Mouse (Mus musculus): ENCODE measurements at regions not wholly inside any gene's neighbourhood (a gene's known extent, or its start where the extent isn't known, plus 50 kb on each side); places are given as distances from the start of the nearest gene placed in this dataset.

DNA sequence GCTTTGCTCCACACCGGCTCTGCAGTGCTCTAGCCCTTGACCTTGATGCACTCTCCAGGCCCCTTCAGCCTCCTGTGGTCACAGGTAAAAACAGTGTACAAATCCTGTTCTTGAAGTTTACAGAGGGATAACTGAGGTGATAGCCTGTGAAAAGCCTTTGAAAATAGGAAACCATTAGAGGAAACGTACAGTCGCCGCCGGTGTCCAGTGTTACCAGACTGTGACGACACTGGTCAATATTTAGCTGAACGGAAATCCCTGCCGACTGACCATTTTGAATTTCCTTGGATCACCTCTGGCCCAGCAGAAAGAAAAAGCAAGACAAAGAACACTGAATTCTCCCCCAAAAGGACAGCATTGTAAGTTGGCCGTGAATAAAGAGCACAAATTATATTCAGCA, 282.6 kb upstream of the Ppargc1a start:
- ATAC-seq (ENCODE audit: insufficient read depth, low FRiP score), result no peak
- Histone ChIP-seq H3K4me2 (ENCODE audit: low read depth, low read length) (no peak overlapping the region), H3K9ac (ENCODE audit: low read length) (no peak overlapping the region), H3K4me3 (replicated peaks; ENCODE audit: low read length) (no peak overlapping the region), H3K9me3 (replicated peaks; ENCODE audit: control insufficient read depth, low read length) (no peaks in the 10 kb centered on the region), H3K4me1 (ENCODE audit: control insufficient read depth, insufficient read depth, low read length) (no peaks in the 10 kb centered on the region), H3K27ac (ENCODE audit: low read length) (no peak overlapping the region), H3K36me3 (ENCODE audit: control insufficient read depth, insufficient read depth, low read length) (no peaks in the 10 kb centered on the region), H3K27me3 (ENCODE audit: control insufficient read depth, insufficient read depth, low read length) (no peaks in the 10 kb centered on the region)
- 81% methylated on average over 9 of the region's 9 CpGs for whole genome bisulfite sequencing

GRCm38 (mm10) chr5:51849236-51849635, 281.7 kb upstream of the Ppargc1a start:
- no peak overlapping the region for H3K4me2 ChIP-seq (ENCODE audit: low read depth, low read length)
- no peak overlapping the region for H3K4me3 ChIP-seq (replicated peaks; ENCODE audit: low read length)
- H3K9ac ChIP-seq (ENCODE audit: low read length), result no peak overlapping the region
- H3K4me1 ChIP-seq (ENCODE audit: control insufficient read depth, insufficient read depth, low read length), result no peaks in the 10 kb centered on the region
- no peaks in the 10 kb centered on the region for H3K36me3 ChIP-seq (ENCODE audit: control insufficient read depth, insufficient read depth, low read length)
- H3K27me3 ChIP-seq (ENCODE audit: control insufficient read depth, insufficient read depth, low read length), result no peaks in the 10 kb centered on the region
- H3K9me3 ChIP-seq (replicated peaks; ENCODE audit: control insufficient read depth, low read length), result no peaks in the 10 kb centered on the region
- no peak overlapping the region for H3K27ac ChIP-seq (ENCODE audit: low read length)
- ATAC-seq (ENCODE audit: insufficient read depth, low FRiP score), result no peak
- 56% methylated on average over 5 of the region's 5 CpGs for WGBS

DNA sequence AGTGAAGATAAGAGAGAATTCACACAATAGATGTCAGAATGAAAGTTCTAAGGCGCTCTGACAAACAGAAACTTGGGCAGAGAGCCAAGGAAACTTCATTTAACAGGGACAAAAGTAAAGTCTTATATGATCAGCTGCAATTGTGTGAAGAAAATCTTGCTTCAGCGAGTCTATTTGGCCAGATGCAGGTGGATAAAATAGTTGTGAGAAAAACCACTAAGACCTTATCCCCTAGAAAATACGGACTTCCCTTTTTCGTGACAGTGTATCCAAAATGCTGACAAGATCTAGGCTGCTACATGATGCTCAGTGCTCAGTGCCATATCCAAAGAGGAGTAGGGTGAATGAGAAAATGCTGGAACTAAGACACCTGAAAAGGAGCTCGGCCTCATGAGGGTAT, 274.7 kb upstream of the Ppargc1a start:
- H3K9me3 ChIP-seq (replicated peaks; ENCODE audit: control insufficient read depth, low read length), result no peaks in the 10 kb centered on the region
- H3K36me3 ChIP-seq (ENCODE audit: control insufficient read depth, insufficient read depth, low read length), result no peaks in the 10 kb centered on the region
- no peak overlapping the region for H3K9ac ChIP-seq (ENCODE audit: low read length)
- no peak overlapping the region for H3K27ac ChIP-seq (ENCODE audit: low read length)
- H3K4me3 ChIP-seq (replicated peaks; ENCODE audit: low read length), result no peak overlapping the region
- 68% methylated on average over 5 of the region's 5 CpGs for WGBS
- no peak overlapping the region for H3K4me2 ChIP-seq (ENCODE audit: low read depth, low read length)
- no peaks in the 10 kb centered on the region for H3K27me3 ChIP-seq (ENCODE audit: control insufficient read depth, insufficient read depth, low read length)
- ATAC-seq (ENCODE audit: insufficient read depth, low FRiP score), result no peak
- H3K4me1 ChIP-seq (ENCODE audit: control insufficient read depth, insufficient read depth, low read length), result no peaks in the 10 kb centered on the region

GRCm38 (mm10) chr5:51841763-51842162, 274.2 kb upstream of the Ppargc1a start:
- no peak overlapping the region for H3K4me2 ChIP-seq (ENCODE audit: low read depth, low read length)
- H3K9me3 ChIP-seq (replicated peaks; ENCODE audit: control insufficient read depth, low read length), result no peaks in the 10 kb centered on the region
- WGBS, result 80% methylated on average over 2 of the region's 2 CpGs
- no peak for ATAC-seq (ENCODE audit: insufficient read depth, low FRiP score)
- no peaks in the 10 kb centered on the region for H3K36me3 ChIP-seq (ENCODE audit: control insufficient read depth, insufficient read depth, low read length)
- no peaks in the 10 kb centered on the region for H3K4me1 ChIP-seq (ENCODE audit: control insufficient read depth, insufficient read depth, low read length)
- H3K9ac ChIP-seq (ENCODE audit: low read length), result no peak overlapping the region
- H3K27me3 ChIP-seq (ENCODE audit: control insufficient read depth, insufficient read depth, low read length), result no peaks in the 10 kb centered on the region
- H3K27ac ChIP-seq (ENCODE audit: low read length), result no peak overlapping the region
- H3K4me3 ChIP-seq (replicated peaks; ENCODE audit: low read length), result no peak overlapping the region

DNA sequence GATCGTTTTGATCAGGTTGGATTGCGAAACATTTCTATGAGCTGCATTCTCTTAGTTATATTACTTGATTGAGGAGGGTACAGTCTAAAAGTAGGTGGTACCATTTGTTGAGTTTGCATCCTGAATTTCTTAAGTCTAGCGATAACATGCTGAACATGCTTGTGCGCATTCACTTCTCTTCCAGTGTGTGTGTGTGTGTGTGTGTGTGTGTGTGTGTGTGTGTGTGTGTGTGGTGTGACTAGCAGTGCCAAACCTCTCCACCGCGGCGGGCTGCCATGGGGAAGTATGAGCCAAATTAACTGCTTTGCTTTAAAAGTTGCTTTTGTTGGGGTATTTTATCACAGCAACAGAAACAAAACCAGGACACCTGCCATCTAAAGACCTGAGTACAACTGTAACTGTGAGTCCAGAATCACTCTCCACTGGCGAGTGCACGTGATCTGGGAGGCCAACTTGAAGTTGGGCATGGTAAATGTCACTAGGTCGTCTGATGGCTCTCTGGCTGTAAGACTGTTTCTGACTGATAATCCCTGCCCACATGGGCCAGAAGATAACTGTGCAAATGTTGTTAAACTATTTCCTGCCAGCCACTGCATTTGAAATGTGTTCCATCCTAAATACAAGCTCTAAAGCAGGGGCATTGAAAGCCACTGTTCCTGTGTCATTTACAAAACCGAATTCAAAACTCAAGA, 273.3 kb upstream of the Ppargc1a start:
- Histone ChIP-seq H3K4me3 (replicated peaks; ENCODE audit: low read length) (no peak overlapping the region), H3K4me1 (ENCODE audit: control insufficient read depth, insufficient read depth, low read length) (no peaks in the 10 kb centered on the region), H3K27me3 (ENCODE audit: control insufficient read depth, insufficient read depth, low read length) (no peaks in the 10 kb centered on the region), H3K4me2 (ENCODE audit: low read depth, low read length) (no peak overlapping the region), H3K36me3 (ENCODE audit: control insufficient read depth, insufficient read depth, low read length) (no peaks in the 10 kb centered on the region), H3K9me3 (replicated peaks; ENCODE audit: control insufficient read depth, low read length) (no peaks in the 10 kb centered on the region), H3K9ac (ENCODE audit: low read length) (no peak overlapping the region), H3K27ac (ENCODE audit: low read length) (no peak overlapping the region)
- WGBS, result 82% methylated on average over 11 of the region's 11 CpGs
- ATAC-seq (ENCODE audit: insufficient read depth, low FRiP score), result no peak

GRCm38 (mm10) chr5:51839292-51839691, 271.8 kb upstream of the Ppargc1a start:
- H3K9ac ChIP-seq (ENCODE audit: low read length), result no peak overlapping the region
- no peak overlapping the region for H3K4me3 ChIP-seq (replicated peaks; ENCODE audit: low read length)
- 48% methylated on average over 4 of the region's 4 CpGs for whole genome bisulfite sequencing
- no peaks in the 10 kb centered on the region for H3K4me1 ChIP-seq (ENCODE audit: control insufficient read depth, insufficient read depth, low read length)
- H3K4me2 ChIP-seq (ENCODE audit: low read depth, low read length), result no peak overlapping the region
- H3K9me3 ChIP-seq (replicated peaks; ENCODE audit: control insufficient read depth, low read length), result no peaks in the 10 kb centered on the region
- H3K27me3 ChIP-seq (ENCODE audit: control insufficient read depth, insufficient read depth, low read length), result no peaks in the 10 kb centered on the region
- ATAC-seq (ENCODE audit: insufficient read depth, low FRiP score), result no peak
- H3K27ac ChIP-seq (ENCODE audit: low read length), result no peak overlapping the region
- no peaks in the 10 kb centered on the region for H3K36me3 ChIP-seq (ENCODE audit: control insufficient read depth, insufficient read depth, low read length)

DNA sequence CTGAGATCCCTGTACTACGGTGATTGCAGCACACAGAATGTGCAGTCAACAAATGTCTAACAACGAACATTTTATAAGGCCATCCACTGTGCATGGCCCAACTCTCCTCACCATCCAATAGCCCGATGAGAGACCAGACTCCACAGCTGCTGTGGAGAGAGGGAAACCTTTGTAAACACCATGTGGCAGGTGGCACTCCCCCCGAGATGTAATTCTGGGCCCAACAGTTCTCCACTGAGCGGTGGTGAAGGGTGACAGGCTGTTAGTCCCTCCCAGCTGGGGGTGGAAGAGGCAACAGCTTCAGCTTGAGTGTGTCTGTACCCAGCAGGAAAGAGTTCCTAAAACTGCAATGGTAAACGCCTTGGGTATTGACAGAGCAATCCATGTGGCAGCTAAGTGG, 263.0 kb upstream of the Ppargc1a start:
- Histone ChIP-seq H3K27me3 (ENCODE audit: control insufficient read depth, insufficient read depth, low read length) (no peaks in the 10 kb centered on the region), H3K9ac (ENCODE audit: low read length) (no peak overlapping the region), H3K36me3 (ENCODE audit: control insufficient read depth, insufficient read depth, low read length) (no peaks in the 10 kb centered on the region), H3K4me3 (replicated peaks; ENCODE audit: low read length) (no peak overlapping the region), H3K9me3 (replicated peaks; ENCODE audit: control insufficient read depth, low read length) (no peaks in the 10 kb centered on the region), H3K4me2 (ENCODE audit: low read depth, low read length) (no peak overlapping the region), H3K4me1 (ENCODE audit: control insufficient read depth, insufficient read depth, low read length) (no peaks in the 10 kb centered on the region), H3K27ac (ENCODE audit: low read length) (no peak overlapping the region)
- ATAC-seq (ENCODE audit: insufficient read depth, low FRiP score), result no peak
- WGBS, result 60% methylated on average over 6 of the region's 6 CpGs

DNA sequence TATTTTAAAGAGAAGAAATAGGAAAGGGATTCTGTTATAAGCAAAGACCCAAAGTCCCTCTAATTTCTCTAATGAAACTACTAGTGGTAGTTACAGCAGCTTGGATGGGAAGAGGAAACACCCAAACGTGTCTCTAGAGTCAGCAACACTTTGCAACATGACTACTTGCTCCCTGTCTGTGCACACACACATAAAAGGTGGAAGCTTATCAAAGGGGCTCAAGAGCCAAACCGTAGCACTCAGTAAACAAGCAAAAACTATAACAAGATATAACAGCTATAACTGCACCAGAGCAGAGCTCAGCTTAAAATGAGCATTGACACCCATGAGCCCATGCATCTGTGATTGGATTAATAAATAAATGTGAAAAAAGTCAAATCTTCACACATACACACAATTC, 262.5 kb upstream of the Ppargc1a start:
- Histone ChIP-seq H3K36me3 (ENCODE audit: control insufficient read depth, insufficient read depth, low read length) (no peaks in the 10 kb centered on the region), H3K9me3 (replicated peaks; ENCODE audit: control insufficient read depth, low read length) (no peaks in the 10 kb centered on the region), H3K4me1 (ENCODE audit: control insufficient read depth, insufficient read depth, low read length) (no peaks in the 10 kb centered on the region), H3K4me2 (ENCODE audit: low read depth, low read length) (no peak overlapping the region), H3K27me3 (ENCODE audit: control insufficient read depth, insufficient read depth, low read length) (no peaks in the 10 kb centered on the region), H3K27ac (ENCODE audit: low read length) (no peak overlapping the region), H3K4me3 (replicated peaks; ENCODE audit: low read length) (no peak overlapping the region), H3K9ac (ENCODE audit: low read length) (no peak overlapping the region)
- 51% methylated on average over 2 of the region's 2 CpGs for WGBS
- ATAC-seq (ENCODE audit: insufficient read depth, low FRiP score), result no peak

GRCm38 (mm10) chr5:51829606-51830005, 262.1 kb upstream of the Ppargc1a start:
- H3K9me3 ChIP-seq (replicated peaks; ENCODE audit: control insufficient read depth, low read length), result no peaks in the 10 kb centered on the region
- no peak overlapping the region for H3K4me3 ChIP-seq (replicated peaks; ENCODE audit: low read length)
- no peak overlapping the region for H3K4me2 ChIP-seq (ENCODE audit: low read depth, low read length)
- WGBS, result 65% methylated on average over 3 of the region's 3 CpGs
- ATAC-seq (ENCODE audit: insufficient read depth, low FRiP score), result no peak
- H3K27ac ChIP-seq (ENCODE audit: low read length), result no peak overlapping the region
- no peak overlapping the region for H3K9ac ChIP-seq (ENCODE audit: low read length)
- H3K27me3 ChIP-seq (ENCODE audit: control insufficient read depth, insufficient read depth, low read length), result no peaks in the 10 kb centered on the region
- H3K4me1 ChIP-seq (ENCODE audit: control insufficient read depth, insufficient read depth, low read length), result no peaks in the 10 kb centered on the region
- no peaks in the 10 kb centered on the region for H3K36me3 ChIP-seq (ENCODE audit: control insufficient read depth, insufficient read depth, low read length)

- no peak for ATAC-seq (ENCODE audit: insufficient read depth, low FRiP score)
- 64% methylated on average over 5 of the region's 5 CpGs for WGBS
- Histone ChIP-seq H3K4me1 (ENCODE audit: control insufficient read depth, insufficient read depth, low read length) (no peaks in the 10 kb centered on the region), H3K27me3 (ENCODE audit: control insufficient read depth, insufficient read depth, low read length) (no peaks in the 10 kb centered on the region), H3K9me3 (replicated peaks; ENCODE audit: control insufficient read depth, low read length) (no peaks in the 10 kb centered on the region), H3K36me3 (ENCODE audit: control insufficient read depth, insufficient read depth, low read length) (no peaks in the 10 kb centered on the region), H3K4me3 (replicated peaks; ENCODE audit: low read length) (no peak overlapping the region), H3K4me2 (ENCODE audit: low read depth, low read length) (no peak overlapping the region), H3K9ac (ENCODE audit: low read length) (no peak overlapping the region), H3K27ac (ENCODE audit: low read length) (no peak overlapping the region)
These were observed 261.5 kb upstream of the Ppargc1a start for GRCm38 (mm10) chr5:51829020-51829419.

Measured in stomach, embryonic 16.5 days (tissue).